Mouse (Mus musculus) cerebellum, adult 11-12 months (tissue): ENCODE data around the gene Rcbtb2.
"Not testable (repeated sequence)": the region's sequence is repeated elsewhere in the genome, so short reads cannot be mapped to it uniquely, and the experiment has no call there.

ENCODE experiments used
- DNase-seq: peaks from one replicate; pipeline ENCODE4 v3.0.0; 2022

Gene Rcbtb2

DNA sequence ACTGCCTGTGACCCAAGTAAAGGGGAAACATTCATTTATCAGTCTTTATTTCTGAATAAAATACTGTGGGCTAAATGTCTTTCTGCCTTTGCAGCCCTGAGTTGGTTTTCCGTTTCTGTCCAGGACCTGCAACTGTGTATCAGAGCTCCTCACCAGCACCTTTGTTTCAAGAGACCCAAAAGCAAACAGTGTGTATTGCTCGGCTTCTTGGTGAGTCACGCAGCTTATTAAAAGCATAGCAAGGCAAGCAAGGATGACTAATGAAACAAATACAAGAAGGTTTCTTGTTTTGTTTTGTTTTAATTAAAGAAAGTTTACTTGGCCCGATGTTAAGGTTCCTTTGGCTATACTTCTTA, at the start of gene Rcbtb2:
Rcbtb2 (plus strand) TSS at position 115 of the 356 bp plus-strand sequence.
- no peak for DNase-seq

- DNase-seq: no peak
Measured at GRCm38 (mm10) chr14:73083563-73083962, 39.3 kb upstream of the Rcbtb2 start.

DNA sequence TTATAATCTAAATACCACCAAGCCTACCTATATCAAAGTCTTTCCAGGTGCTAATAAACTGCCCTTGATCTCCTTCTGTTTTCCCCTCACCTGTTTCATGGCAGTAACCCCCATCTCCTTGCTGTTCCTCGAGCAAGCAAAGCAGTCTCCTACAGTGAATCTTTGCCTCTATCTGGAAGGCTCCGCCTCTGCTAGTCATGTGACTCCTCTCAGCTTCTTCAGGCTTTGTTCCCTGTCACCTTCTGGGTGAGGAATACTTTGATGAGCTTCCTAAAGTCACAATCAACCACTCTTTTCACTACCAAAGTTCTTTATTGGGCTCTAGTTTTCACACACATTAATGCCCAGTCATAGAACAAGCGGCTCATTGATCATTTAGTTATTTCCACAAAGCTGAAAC, 36.4 kb upstream of the Rcbtb2 start:
- DNase-seq: no peak

GRCm38 (mm10) chr14:73087247-73087646, 35.6 kb upstream of the Rcbtb2 start:
- DNase-seq: no peak

DNA sequence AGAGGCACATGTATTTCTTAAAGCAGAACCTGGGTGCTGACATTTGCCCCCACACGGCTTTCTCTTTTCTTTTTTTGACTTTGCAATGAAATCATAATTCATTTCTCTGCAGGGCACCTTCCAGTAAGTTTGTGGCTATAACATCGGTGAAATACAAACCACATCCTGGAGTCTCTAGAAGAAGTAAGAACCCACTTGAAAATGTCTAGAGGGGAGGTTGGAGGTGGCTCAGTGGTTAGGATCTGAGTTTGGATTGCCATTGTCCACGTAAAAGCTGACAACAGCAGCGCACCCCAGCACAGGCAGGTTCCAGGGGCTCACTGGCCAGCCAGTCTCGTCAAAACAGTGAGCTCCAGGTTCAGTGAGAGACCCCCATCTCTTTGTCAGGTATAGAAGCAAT, 35.1 kb upstream of the Rcbtb2 start:
- no peak for DNase-seq

GRCm38 (mm10) chr14:73088224-73088623, 34.6 kb upstream of the Rcbtb2 start:
- no peak for DNase-seq

DNA sequence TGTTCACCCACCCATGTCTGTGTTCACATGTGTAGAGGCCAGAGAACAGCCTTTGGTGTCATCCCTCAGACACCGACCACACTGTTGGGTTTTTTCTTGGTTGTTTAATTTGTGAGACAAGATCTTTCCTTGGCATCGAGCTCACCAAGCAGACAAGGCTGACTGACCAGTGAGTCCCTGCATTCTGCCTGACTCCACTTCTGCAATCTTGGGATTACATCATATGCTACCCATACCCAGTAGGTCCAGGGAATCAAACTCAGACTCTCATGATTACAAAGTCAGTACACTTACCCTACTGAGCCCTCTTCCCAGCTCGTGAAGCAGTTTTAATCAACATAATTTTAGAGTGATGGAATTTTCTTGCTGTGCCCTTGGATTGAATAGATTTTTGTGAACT, 30.0 kb upstream of the Rcbtb2 start:
- no peak for DNase-seq

DNA sequence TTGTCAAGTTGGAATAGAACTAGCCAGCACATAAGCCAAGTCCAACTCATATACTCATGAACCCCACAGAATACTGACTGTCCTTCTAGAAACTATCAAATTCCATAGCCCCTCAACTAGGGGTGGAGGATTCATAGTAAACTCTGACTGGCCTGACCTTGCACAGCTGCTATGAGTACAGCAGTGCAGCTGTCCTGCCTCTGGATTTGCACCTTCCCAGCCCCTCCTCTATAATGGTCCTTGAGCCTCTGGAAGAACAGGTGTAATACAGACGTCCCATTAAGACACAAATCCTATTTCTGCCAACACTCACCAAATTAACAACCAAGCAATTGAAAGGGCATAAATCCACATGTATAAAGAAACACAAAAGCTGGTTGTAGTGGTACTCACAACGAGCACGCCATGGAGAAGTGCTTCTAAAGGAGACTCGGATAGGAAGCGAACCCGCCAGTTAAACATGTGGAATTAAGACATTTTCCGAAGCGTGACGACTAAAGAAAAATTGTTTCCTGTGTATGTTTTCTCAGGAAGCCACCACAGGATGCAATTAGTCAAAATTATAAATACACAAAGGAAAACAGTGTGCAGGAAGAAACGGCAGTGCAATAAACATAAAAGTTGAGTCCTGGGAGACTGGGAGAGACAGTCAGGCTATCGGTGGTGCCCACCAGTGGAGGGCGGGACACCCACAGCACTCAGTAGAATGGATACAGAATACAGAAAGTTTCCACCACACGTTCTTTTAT, 27.9 kb upstream of the Rcbtb2 start:
- DNase-seq: no peak

DNA sequence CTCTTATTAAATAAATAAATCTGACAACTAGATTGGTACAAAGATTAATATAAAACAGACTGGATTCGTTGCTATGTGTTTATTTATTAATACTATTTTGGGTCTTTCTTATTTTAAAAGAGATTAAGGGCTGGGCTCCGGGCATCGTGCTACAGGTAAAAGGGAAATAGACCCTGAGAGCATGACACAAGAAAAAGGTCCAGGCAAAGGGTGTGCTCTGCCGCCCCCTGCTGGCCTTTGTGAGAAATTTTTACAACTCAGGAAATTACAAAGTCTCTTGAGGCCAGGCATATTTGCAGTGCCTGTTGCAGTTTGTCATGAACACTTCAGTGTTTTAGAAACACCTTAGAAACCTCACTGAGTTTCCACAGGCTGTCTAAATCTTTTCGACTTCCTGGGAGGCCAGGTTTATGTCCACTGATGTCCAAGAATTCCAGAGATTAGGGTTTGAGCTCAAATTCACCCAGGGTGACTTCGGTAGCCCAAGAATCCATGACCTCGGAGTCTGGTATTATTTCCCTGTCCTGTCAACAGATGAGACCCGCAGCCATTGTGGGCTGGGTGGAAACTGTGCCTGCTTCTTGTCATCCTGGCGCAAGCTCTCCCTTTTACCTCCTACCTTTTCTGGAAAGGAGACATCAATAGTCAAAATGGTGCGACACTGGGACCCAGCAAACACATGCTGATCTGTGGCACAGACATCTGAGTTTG, 24.0 kb upstream of the Rcbtb2 start:
- no peak for DNase-seq

DNA sequence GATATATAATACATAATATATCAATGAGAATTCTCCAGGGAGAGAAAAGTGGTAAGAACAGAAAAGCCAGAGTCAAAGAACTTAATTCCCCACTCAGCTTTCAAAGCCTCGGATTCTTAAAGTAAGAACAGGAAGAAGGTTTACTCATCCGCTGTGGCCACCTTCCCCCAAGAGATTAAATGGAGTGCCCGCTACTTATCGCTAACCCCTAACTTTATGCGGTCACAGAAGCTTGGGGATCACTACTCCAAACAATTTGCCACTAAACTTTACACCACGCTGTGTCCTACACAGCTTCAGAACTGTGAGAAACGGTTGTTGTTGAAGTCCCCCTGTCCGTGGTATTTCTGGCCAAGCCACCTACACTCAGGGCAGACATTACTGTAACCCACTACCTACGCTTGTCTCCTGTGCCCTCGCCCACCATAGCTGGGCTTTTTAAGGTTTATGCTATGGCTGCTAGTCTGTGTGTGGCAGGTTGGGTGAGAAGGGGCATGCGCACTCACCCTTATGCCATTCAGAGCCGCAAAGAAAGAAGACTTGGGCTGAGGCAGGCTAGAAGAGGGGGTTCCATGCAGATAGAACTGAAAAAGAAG, 20.5 kb upstream of the Rcbtb2 start:
- no peak for DNase-seq

GRCm38 (mm10) chr14:73102986-73103385, 19.9 kb upstream of the Rcbtb2 start:
- not testable (repeated sequence) for DNase-seq

- no peak for DNase-seq
Measured at GRCm38 (mm10) chr14:73104913-73105312, 17.9 kb upstream of the Rcbtb2 start.

- DNase-seq: no peak
Measured at GRCm38 (mm10) chr14:73105407-73106185, 17.2 kb upstream of the Rcbtb2 start.

DNA sequence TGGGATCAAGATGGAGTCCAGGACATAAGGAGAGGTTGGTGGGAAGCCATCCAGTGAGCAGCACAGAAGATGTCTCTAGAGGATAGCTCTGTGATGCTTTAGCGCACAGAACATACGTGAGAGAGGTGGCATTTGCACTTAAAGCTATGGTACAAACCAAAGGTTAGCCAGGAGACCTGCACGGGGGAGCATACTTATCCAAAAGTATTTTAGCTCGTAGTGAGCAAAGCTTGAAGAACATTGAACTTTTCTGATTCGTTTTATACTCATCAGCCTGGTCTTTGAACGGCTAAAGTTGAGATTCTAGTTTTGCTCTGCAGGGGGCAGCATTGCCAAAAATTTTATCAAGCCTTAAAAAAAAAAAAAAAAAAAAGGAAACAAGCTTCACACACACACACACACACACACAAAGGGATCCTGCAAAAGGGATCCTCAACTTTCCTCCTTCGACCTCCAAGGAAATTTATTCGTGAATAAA, 16.6 kb upstream of the Rcbtb2 start:
- no peak for DNase-seq

DNA sequence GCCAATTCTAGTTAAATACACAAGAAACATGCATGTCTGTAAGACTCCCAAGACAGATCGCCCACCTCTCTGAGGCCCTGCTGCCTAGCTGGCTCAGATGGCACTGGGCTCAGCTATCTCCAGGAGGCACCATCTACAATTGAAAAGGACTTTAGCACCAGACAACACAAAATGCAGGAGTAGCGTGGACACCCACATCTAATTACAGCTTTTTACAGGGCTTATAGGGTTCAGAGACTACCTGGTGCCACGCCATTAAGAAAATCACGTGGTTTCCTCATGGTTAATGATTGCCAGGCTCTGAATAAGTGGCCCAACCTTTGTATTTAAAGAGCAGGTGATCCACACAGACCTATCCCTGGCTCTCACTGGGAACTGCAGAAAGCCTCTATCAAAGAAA, 15.9 kb upstream of the Rcbtb2 start:
- no peak for DNase-seq

GRCm38 (mm10) chr14:73107371-73107770, 15.5 kb upstream of the Rcbtb2 start:
- DNase-seq: no peak

DNA sequence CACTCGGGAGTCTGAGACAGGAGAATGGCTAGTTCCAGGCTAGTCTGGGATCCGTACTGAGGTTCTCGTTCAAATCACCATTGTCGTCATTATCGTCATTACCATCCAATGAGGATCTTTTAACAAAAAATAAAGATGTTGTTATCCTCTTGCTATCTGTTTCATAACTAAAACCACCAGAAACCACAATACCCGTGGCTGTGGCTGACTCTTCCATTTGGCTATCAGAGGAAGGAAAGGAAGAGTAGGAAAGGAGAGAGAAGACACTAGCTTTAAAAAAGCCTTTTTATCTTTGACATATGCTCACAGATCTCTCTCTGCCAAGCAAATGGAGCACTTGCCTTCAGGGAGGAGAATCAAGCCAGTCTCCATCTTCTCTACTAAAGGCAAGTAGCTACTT, 14.9 kb upstream of the Rcbtb2 start:
- DNase-seq: no peak

DNA sequence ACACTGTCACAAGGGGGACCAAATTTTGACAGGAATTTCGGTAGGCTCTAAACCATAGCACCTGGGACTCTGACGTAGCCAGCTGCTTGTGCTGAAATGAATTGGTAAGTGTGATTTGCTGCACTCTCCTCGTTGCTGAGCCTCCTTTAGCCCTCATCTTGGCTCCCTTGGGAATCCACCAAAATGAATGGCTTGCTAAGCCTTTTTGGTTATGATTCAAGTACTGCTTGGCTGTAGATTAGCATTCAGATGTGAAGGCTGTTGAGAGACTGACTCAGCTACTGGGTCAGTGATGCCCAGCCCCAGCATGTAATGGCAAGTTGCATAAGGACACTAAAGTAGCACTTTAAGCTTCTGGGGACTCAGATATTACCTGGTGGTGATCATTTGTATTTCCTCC, 12.2 kb upstream of the Rcbtb2 start:
- DNase-seq: no peak

- no peak for DNase-seq
Measured at GRCm38 (mm10) chr14:73111091-73111490, 11.7 kb upstream of the Rcbtb2 start.

DNA sequence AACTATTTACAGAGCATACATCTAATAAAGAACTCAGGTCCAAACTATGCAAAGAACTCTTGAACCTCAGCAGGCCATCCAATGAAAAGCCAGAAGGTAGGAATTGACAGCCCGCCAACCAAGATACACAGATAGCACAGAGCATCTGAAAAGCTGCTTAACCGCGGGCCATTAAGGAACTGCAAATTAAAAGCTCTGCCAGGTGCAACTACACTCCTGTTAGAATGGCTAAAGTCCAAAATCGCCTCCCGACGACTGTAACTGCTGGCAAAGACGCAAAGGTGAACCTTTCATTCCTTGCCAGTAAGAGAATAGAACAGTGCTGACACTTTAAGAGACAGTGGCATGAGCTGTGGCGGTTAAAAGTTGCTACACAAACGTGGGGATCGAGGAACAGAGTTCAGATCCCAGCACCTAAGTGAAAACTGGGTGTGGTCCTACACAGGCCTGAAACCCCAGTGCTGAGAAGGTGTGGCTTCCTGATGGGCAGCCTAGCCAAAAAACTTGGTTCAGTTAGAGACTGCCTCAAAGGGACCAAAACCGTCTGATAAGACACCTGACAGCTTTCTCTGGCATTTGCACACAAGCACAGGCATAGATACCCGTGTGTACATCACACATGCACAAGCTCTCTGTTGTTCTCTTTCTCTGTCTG, 10.5 kb upstream of the Rcbtb2 start:
- DNase-seq: no peak

DNA sequence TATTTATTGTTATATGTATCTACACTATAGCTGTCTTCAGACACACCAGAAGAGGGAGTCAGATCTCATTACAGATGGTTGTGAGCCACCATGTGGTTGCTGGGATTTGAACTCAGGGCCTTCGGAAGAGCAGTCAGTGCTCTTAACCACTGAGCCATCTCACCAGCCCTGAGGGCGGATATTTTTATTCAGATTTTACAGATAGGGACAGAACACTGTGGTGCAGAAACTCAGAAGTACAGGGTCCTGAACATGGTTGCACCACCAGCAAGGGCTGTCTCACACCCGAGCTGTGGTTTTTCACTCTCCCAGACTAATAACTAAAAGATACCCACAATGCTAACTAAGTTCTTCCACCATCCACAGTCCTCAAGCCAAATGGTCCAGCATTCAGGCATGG, 7.9 kb upstream of the Rcbtb2 start:
- DNase-seq: not testable (repeated sequence)

DNA sequence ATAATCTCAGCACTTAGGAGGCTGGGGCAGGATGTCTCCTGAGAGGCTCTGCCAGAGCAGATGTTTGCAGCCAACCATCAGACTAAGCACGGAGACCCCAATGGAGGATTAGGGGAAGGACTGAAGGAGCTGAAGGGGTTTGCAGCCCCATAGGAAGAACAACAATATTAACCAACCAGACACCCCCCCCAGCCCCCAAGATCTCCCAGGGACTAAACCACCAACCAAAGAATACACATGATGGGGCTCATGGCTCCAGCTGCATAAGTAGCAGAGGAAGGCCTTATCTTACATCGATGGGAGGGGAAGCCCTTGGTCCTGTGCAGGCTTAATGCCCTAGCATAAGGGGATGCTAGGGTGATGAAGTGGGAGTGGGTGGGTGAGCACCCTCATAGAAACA, 6.5 kb upstream of the Rcbtb2 start:
- DNase-seq: no peak

DNA sequence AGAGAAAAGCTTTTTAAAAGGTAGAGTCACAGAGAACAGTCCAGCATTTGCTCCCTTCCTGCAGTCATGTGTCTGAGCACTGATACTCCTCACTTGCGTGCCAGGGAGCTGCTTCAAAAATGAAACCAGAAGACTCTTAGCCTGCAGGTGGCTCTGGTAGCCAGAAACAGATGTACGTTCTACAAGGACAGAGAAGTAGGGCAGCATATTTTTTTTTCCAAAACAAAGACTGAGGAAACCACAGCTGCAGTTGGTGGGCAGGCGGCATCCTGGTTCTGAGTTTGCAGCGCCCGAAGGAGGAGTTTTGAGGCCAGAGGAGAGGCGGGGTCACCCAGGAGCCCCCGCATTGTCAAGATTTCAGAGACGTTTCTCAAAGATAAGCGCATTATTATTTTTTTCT, 5.9 kb upstream of the Rcbtb2 start:
- no peak for DNase-seq
